Mouse (Mus musculus) bone marrow macrophage, adult 2 months (primary cell): ENCODE results near the gene Wdr20.

ENCODE experiments used
- CTCF ChIP-seq: IDR thresholded peaks from 2 replicates; pipeline ENCODE4 v1.5.1; 2012; ENCODE audit warnings: low read depth, mild to moderate bottlenecking, low read length, moderate library complexity
- POLR2A ChIP-seq: IDR thresholded peaks from 2 replicates; pipeline ENCODE4 v1.6.1; 2012; ENCODE audit warnings: mild to moderate bottlenecking, low read depth, low read length, borderline replicate concordance

DNA sequence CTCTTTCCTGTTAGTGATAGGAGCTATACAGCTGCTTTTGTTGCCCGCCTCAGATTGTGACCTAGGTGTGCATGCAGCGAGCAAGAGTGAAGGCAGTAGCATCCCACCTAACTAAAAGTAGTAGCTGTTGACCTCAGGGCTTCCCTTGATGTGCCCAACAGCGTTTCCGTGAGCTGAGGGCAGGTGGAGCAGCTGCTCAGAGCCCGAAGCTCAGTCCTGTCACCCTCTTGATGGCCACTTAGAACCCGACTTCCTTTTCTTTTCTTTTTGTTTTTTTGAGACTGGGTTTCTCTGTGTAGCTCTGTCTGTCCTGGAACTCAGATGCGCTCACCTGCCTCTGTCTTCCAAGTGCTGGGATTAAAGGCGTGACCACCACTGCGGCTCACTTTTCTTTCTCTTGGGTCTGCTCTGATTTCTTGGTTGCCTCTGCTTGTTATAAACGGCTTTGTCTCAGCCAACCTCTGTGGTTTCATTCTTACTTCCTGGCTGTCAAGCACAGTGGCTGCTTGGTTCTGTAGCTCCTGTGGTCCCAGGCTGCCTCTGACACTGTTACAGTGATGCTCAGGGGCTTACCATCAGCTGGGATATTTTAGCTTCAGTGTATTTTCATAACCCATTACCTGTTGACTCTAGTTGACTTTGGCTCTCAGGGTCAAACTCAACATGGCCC is 13.2 kb downstream of the Wdr20 start:
- TF ChIP-seq CTCF (no peak), POLR2A (no peak)
